Mouse (Mus musculus): ENCODE measurements around the gene Arhgap24.

DNA sequence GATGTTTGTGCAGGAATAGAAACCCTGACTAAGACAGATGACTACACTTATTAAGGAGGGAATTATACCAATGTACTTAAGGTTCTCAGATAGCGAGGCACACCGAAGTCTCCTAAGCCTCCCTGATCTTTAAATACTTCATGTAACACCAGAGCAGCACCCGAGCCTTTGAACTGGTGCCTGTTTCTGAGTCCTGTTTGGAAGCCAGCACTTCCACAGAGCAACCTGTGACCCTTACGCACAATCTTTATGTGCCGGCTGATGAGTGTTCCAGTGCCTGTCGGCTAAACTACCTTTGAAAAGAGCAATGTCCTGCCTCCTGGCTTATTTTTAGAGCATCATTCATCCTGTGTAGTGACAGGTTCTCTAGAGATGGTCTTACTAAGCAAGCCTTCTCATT, 221.4 kb downstream of the Arhgap24 start:
- no peak for TF ChIP-seq EP300 (IDR thresholded peaks at IDR 0.05; ENCODE audit: low read depth)
- no peak for TF ChIP-seq CTCF (IDR thresholded peaks at IDR 0.05; ENCODE audit: low read depth)

Data from liver, postnatal 0 days (tissue).